Mouse (Mus musculus): ENCODE results near the gene Fbxw21. TPM values are rescaled to one million over a fixed set of nuclear protein-coding genes. Genes with fewer than 3 reads are reported as not detected.

The Fbxw21 gene
- polyA plus RNA-seq, 1 experiment from 2014 or later, result not detected

- Histone ChIP-seq H3K27ac (ENCODE audit: low read depth, low read length) (no peak overlapping the region), H3K27me3 (ENCODE audit: control insufficient read depth, insufficient read depth, low read length) (no peaks in the 10 kb centered on the region), H3K4me3 (ENCODE audit: low read depth, low read length) (no peak overlapping the region), H3K4me2 (replicated peaks; ENCODE audit: low read depth, low read length) (no peak overlapping the region), H3K9me3 (ENCODE audit: control insufficient read depth, low read length) (no peaks in the 10 kb centered on the region), H3K36me3 (ENCODE audit: control insufficient read depth, insufficient read depth, low read length) (peaks cover 30% of the 10 kb centered on the region), H3K4me1 (replicated peaks; ENCODE audit: control insufficient read depth, insufficient read depth, low read length) (no peaks in the 10 kb centered on the region), H3K9ac (ENCODE audit: low read depth, low read length) (no peak overlapping the region)
- no peak for ATAC-seq (ENCODE audit: low FRiP score)
- WGBS, result 92% methylated on average over 3 of the region's 6 CpGs
- no peak for DNase-seq (ENCODE audit: low spot score)
These were observed 54.5 kb downstream of the Fbxw21 start for GRCm38 (mm10) chr9:109107341-109107740.

- H3K27me3 ChIP-seq (ENCODE audit: control insufficient read depth, insufficient read depth, low read length), result no peaks in the 10 kb centered on the region
- no peaks in the 10 kb centered on the region for H3K9me3 ChIP-seq (ENCODE audit: control insufficient read depth, low read length)
- ATAC-seq (ENCODE audit: low FRiP score) (no peak), DNase-seq (ENCODE audit: low spot score) (no peak)
- no peak overlapping the region for H3K4me2 ChIP-seq (replicated peaks; ENCODE audit: low read depth, low read length)
- no peak overlapping the region for H3K4me3 ChIP-seq (ENCODE audit: low read depth, low read length)
- H3K4me1 ChIP-seq (replicated peaks; ENCODE audit: control insufficient read depth, insufficient read depth, low read length), result no peaks in the 10 kb centered on the region
- H3K9ac ChIP-seq (ENCODE audit: low read depth, low read length), result no peak overlapping the region
- no peak overlapping the region for H3K27ac ChIP-seq (ENCODE audit: low read depth, low read length)
- WGBS, result 93% methylated on average over 12 of the region's 12 CpGs
- peaks cover 19% of the 10 kb centered on the region for H3K36me3 ChIP-seq (ENCODE audit: control insufficient read depth, insufficient read depth, low read length)
These were observed 56.2 kb downstream of the Fbxw21 start for GRCm38 (mm10) chr9:109105648-109106047.

DNA sequence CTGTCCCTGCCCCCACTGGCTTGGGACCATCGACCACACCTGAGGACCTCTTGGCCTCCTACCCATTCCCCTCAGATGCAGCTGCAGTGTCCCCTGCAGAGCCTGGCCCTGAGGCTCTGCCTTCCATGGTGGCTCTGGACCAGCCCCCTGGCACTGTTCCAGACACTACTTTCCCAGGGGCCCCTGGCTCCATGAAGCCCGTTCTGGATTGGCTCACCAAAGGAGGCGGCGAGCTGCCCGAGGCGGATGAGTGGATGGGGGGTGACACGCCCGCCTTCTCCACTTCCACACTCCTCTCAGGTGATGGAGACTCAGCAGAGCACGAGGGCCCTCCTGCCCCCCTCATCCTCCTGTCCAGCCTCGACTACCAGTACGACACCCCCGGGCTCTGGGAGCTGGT is 56.8 kb downstream of the Fbxw21 start:
- H3K9ac ChIP-seq (ENCODE audit: low read depth, low read length), result no peak overlapping the region
- H3K9me3 ChIP-seq (ENCODE audit: control insufficient read depth, low read length), result no peaks in the 10 kb centered on the region
- WGBS, result 86% methylated on average over 12 of the region's 12 CpGs
- no peak overlapping the region for H3K4me3 ChIP-seq (ENCODE audit: low read depth, low read length)
- H3K27me3 ChIP-seq (ENCODE audit: control insufficient read depth, insufficient read depth, low read length), result no peaks in the 10 kb centered on the region
- peaks cover 20% of the 10 kb centered on the region for H3K36me3 ChIP-seq (ENCODE audit: control insufficient read depth, insufficient read depth, low read length)
- no peak overlapping the region for H3K27ac ChIP-seq (ENCODE audit: low read depth, low read length)
- H3K4me2 ChIP-seq (replicated peaks; ENCODE audit: low read depth, low read length), result no peak overlapping the region
- no peak for ATAC-seq (ENCODE audit: low FRiP score)
- no peak for DNase-seq (ENCODE audit: low spot score)
- no peaks in the 10 kb centered on the region for H3K4me1 ChIP-seq (replicated peaks; ENCODE audit: control insufficient read depth, insufficient read depth, low read length)

GRCm38 (mm10) chr9:109104083-109104482 is 57.8 kb downstream of the Fbxw21 start:
- no peaks in the 10 kb centered on the region for H3K27me3 ChIP-seq (ENCODE audit: control insufficient read depth, insufficient read depth, low read length)
- ATAC-seq (ENCODE audit: low FRiP score), result no peak
- H3K36me3 ChIP-seq (ENCODE audit: control insufficient read depth, insufficient read depth, low read length), result peaks cover 20% of the 10 kb centered on the region
- WGBS, result 88% methylated on average over 9 of the region's 9 CpGs
- no peak overlapping the region for H3K27ac ChIP-seq (ENCODE audit: low read depth, low read length)
- H3K9ac ChIP-seq (ENCODE audit: low read depth, low read length), result no peak overlapping the region
- H3K4me1 ChIP-seq (replicated peaks; ENCODE audit: control insufficient read depth, insufficient read depth, low read length), result no peaks in the 10 kb centered on the region
- H3K9me3 ChIP-seq (ENCODE audit: control insufficient read depth, low read length), result no peaks in the 10 kb centered on the region
- no peak for DNase-seq (ENCODE audit: low spot score)
- H3K4me2 ChIP-seq (replicated peaks; ENCODE audit: low read depth, low read length), result no peak overlapping the region
- no peak overlapping the region for H3K4me3 ChIP-seq (ENCODE audit: low read depth, low read length)

GRCm38 (mm10) chr9:109103250-109103649 is 58.6 kb downstream of the Fbxw21 start:
- 76% methylated on average over 7 of the region's 7 CpGs for WGBS
- Histone ChIP-seq H3K4me2 (replicated peaks; ENCODE audit: low read depth, low read length) (no peak overlapping the region), H3K4me1 (replicated peaks; ENCODE audit: control insufficient read depth, insufficient read depth, low read length) (peaks cover 7% of the 10 kb centered on the region; the same call in 1 of the 2 replicates), H3K9me3 (ENCODE audit: control insufficient read depth, low read length) (no peaks in the 10 kb centered on the region), H3K27me3 (ENCODE audit: control insufficient read depth, insufficient read depth, low read length) (no peaks in the 10 kb centered on the region), H3K4me3 (ENCODE audit: low read depth, low read length) (no peak overlapping the region), H3K9ac (ENCODE audit: low read depth, low read length) (no peak overlapping the region), H3K27ac (ENCODE audit: low read depth, low read length) (no peak overlapping the region), H3K36me3 (ENCODE audit: control insufficient read depth, insufficient read depth, low read length) (peaks cover 15% of the 10 kb centered on the region)
- DNase-seq (ENCODE audit: low spot score) (no peak), ATAC-seq (ENCODE audit: low FRiP score) (no peak)

DNA sequence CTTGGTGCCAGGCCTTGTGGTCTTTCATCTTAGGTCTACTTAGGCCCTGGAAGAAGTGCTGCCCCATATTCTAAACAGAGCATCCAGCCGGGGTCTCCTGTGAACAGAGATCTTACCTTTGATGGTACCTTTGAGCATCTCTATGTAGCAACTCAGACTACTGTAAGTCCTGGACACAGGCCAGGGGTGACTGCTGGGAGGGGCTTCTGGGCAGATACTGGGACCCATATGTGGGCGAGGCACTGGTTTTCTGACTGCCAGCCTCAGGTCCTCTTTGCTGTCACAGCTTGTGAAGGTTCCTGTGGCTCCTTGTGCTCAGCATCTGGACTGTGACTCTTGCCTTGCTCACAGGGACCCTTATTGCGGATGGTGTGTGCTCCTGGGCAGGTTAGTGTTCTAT is 59.3 kb downstream of the Fbxw21 start:
- peaks cover 12% of the 10 kb centered on the region for H3K4me1 ChIP-seq (replicated peaks; ENCODE audit: control insufficient read depth, insufficient read depth, low read length)
- WGBS, result 91% methylated on average over 3 of the region's 3 CpGs
- no peaks in the 10 kb centered on the region for H3K9me3 ChIP-seq (ENCODE audit: control insufficient read depth, low read length)

DNA sequence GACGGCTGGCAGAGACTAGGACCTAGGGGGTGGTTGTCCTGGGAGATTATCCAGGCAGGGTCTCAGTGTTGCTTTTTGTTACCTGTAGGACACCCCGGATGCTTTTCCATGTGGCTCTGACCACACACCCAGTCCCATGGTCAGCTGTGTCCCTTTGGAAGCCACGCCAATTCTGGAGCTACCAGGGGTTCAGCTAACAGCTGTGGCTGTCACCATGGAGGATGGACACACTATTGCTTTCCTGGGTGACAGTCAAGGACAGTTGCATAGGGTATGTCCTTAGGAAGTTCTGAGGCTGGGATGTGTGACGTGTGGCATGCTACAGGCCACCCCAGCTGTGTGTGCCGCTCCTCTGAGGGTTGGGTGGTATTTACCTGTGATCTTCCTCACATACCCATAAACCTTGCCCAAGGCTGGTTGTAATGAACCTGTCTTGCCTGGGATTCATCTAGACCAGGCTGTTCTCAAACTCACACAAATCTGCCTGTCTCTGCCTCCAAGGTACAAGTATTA is 59.9 kb downstream of the Fbxw21 start:
- Histone ChIP-seq H3K4me1 (replicated peaks; ENCODE audit: control insufficient read depth, insufficient read depth, low read length) (peaks cover 15% of the 10 kb centered on the region), H3K27ac (ENCODE audit: low read depth, low read length) (no peak overlapping the region), H3K27me3 (ENCODE audit: control insufficient read depth, insufficient read depth, low read length) (no peaks in the 10 kb centered on the region), H3K4me2 (replicated peaks; ENCODE audit: low read depth, low read length) (no peak overlapping the region), H3K36me3 (ENCODE audit: control insufficient read depth, insufficient read depth, low read length) (peaks cover 14% of the 10 kb centered on the region), H3K9ac (ENCODE audit: low read depth, low read length) (no peak overlapping the region), H3K9me3 (ENCODE audit: control insufficient read depth, low read length) (no peaks in the 10 kb centered on the region), H3K4me3 (ENCODE audit: low read depth, low read length) (no peak overlapping the region)
- 93% methylated on average over 5 of the region's 5 CpGs for WGBS
- DNase-seq (ENCODE audit: low spot score), result no peak
- no peak for ATAC-seq (ENCODE audit: low FRiP score)

More for the DNA sequence above, 59.3 kb downstream of the Fbxw21 start:
- no peak for ATAC-seq (ENCODE audit: low FRiP score)
- Histone ChIP-seq H3K27ac (ENCODE audit: low read depth, low read length) (no peak overlapping the region), H3K4me3 (ENCODE audit: low read depth, low read length) (no peak overlapping the region), H3K4me2 (replicated peaks; ENCODE audit: low read depth, low read length) (no peak overlapping the region), H3K9ac (ENCODE audit: low read depth, low read length) (no peak overlapping the region), H3K27me3 (ENCODE audit: control insufficient read depth, insufficient read depth, low read length) (no peaks in the 10 kb centered on the region), H3K36me3 (ENCODE audit: control insufficient read depth, insufficient read depth, low read length) (peaks cover 15% of the 10 kb centered on the region)
- no peak for DNase-seq (ENCODE audit: low spot score)

- no peak for DNase-seq (ENCODE audit: low spot score)
- no peak for ATAC-seq (ENCODE audit: low FRiP score)
- H3K4me3 ChIP-seq (ENCODE audit: low read depth, low read length), result no peak overlapping the region
- peaks cover 9% of the 10 kb centered on the region for H3K36me3 ChIP-seq (ENCODE audit: control insufficient read depth, insufficient read depth, low read length)
- H3K27me3 ChIP-seq (ENCODE audit: control insufficient read depth, insufficient read depth, low read length), result no peaks in the 10 kb centered on the region
- no peak overlapping the region for H3K9ac ChIP-seq (ENCODE audit: low read depth, low read length)
- H3K4me1 ChIP-seq (replicated peaks; ENCODE audit: control insufficient read depth, insufficient read depth, low read length), result peaks cover 18% of the 10 kb centered on the region
- no peak overlapping the region for H3K4me2 ChIP-seq (replicated peaks; ENCODE audit: low read depth, low read length)
- 92% methylated on average over 20 of the region's 20 CpGs for WGBS
- H3K9me3 ChIP-seq (ENCODE audit: control insufficient read depth, low read length), result no peaks in the 10 kb centered on the region
- no peak overlapping the region for H3K27ac ChIP-seq (ENCODE audit: low read depth, low read length)
These were observed 61.4 kb downstream of the Fbxw21 start for GRCm38 (mm10) chr9:109100307-109100928.

GRCm38 (mm10) chr9:109098969-109099368 is 62.9 kb downstream of the Fbxw21 start:
- H3K9ac ChIP-seq (ENCODE audit: low read depth, low read length), result no peak overlapping the region
- H3K36me3 ChIP-seq (ENCODE audit: control insufficient read depth, insufficient read depth, low read length), result peaks cover 2% of the 10 kb centered on the region; the same call in 1 of the 2 replicates
- no peaks in the 10 kb centered on the region for H3K9me3 ChIP-seq (ENCODE audit: control insufficient read depth, low read length)
- H3K4me2 ChIP-seq (replicated peaks; ENCODE audit: low read depth, low read length), result no peak overlapping the region; the same call in 1 of the 2 replicates
- ATAC-seq (ENCODE audit: low FRiP score) (no peak), DNase-seq (ENCODE audit: low spot score) (no peak)
- WGBS, result 63% methylated on average over 5 of the region's 6 CpGs
- no peak overlapping the region for H3K4me3 ChIP-seq (ENCODE audit: low read depth, low read length)
- H3K27me3 ChIP-seq (ENCODE audit: control insufficient read depth, insufficient read depth, low read length), result no peaks in the 10 kb centered on the region
- peak overlapping the region; percentile 32; the same call in 1 of the 2 replicates for H3K27ac ChIP-seq (ENCODE audit: low read depth, low read length)
- H3K4me1 ChIP-seq (replicated peaks; ENCODE audit: control insufficient read depth, insufficient read depth, low read length), result peaks cover 20% of the 10 kb centered on the region

Measured in hindbrain, embryonic 11.5 days (tissue).